Mouse (Mus musculus): Measurements from ENCODE around the gene Gm28372.

The Gm28372 gene

DNA sequence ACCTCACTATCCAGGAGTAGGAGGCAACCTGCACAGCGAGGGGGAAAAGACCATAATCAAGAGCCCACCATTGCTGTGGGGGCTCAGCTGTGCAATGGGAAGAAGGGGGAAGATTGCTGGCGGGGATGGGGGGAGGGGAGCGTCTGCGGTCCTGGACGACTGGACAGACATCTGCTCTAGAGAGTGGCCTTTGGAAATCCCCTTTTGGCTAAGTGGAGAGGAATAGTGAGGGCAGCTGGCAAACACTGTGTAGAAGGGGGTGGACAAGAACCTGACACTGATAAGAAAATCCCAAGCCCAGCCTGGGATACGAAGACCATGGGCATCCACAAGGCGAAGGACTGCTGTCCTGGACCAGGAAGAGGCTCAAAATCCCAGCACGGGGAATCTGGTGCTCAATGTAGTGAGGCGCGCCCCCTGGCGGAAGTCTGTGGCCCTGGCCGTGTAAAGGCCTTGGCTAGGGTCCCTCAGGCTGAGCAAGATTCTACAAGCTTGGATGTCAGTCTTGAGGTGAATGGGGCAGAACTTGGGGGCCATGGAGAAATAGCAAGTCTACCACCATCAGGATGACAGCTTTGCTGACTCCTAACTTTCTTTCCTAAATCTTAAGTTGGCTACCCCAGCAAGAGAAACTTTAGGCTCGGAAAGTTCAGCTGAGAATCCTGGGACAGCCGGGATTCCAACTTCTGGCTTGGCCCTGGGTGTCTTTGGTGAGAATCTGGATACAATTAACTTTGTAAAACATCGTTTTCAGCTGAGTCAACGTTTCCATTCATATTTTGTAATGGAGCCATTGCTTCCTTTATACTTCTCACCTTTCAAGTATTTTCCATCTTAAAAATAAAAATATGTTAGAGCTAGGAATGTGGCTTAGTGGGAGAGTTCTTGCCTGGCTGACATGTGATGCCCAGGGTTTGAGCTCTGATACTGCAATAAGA, 6.8 kb downstream of the Gm28372 start:
- WGBS, result 40% methylated on average over 16 of the region's 16 CpGs

DNA sequence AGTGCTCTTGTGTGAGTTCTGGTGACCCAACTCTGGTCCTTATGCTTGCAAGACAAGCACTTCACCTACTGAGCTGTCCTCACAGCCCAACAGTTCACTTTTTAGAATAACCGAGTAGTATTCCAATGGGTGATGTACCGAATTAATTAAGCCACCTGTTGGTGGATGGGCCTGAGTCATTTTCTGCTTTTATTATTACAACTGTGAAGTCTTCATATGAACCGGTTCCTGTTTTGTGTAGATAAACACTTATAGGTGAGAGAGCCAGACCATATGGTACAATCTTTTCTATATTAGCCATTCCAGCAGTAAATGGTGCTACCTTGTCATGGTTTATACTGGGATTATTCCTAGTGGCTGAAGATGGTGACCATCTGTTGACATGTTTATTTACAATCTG, 7.7 kb downstream of the Gm28372 start:
- WGBS, result 78% methylated on average over 3 of the region's 3 CpGs

DNA sequence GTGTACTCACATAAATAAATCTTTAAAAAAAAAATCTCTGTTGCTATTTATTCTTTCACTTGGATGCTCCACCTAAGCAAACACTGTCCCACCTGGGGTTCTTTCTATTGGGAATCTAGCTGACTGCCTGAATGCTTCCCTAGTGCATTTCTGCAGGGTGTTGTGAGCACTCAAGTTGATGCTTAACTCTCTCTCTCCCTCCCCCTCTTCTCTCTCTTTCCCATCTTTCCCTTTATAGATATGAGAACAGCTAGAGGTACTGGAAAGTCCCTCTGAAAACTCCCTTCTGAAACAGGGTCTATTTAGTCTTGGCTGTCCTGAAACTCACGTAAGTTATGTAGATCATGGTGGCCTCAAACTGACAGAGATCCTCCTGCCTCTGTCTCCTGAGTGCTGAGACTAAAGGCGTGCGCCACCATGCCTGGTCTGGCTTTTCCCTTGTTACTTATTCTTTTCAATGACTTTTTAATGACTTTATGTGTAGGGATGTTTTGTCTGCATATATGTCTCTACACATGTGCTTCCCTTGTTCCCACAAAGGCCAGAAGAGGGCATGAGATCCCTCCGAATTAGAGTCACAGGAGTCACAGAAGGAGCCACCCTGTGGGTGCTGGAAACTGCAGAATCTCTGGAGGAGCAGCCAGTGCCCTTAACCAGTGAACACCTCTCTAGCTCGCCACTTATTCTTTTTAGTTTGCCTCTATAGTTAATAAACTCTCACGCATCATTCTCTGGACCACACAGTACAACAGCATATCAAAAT, 9.2 kb downstream of the Gm28372 start:
- 80% methylated on average over 6 of the region's 6 CpGs for WGBS

DNA sequence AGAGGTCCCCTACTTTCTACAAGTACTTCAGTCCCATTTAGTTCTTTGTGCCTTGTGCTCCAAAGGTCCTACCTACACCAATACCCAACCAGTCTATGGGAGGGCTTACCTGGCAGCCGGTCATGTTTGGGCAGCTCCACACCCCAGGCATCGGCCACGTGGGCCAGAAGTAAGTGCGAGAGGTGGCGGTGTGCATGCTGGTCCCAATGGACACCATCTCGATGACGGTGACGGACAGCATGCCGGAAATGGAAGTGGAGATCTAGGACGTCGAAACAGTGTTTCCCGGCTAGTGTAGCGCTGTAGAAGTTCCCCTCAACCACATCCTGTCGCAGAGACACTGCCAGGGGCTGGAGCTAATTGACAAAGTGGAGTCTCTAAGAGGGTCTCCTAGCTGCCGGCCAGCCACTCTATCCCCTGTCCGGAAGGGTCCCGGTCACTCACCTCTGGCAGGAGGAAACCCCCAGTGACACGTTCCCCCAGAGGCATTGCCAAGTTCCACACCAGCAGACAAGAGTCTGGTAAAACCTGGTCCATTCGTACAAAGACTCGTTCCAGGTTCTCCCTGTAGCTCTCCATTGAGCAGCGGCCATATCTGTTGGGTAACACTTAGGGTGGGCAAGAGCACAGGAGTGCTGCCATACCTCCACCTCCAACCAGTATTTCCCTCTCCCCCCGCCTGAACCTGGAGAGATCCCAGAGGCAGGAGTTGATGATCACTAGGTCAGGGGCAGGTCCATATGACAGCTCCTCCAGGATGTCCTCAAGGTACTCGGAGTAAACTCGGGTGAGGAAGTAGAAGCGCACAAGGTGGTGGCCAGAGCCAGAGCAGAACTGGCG, 17.0 kb downstream of the Gm28372 start:
- WGBS, result 96% methylated on average over 26 of the region's 26 CpGs

DNA sequence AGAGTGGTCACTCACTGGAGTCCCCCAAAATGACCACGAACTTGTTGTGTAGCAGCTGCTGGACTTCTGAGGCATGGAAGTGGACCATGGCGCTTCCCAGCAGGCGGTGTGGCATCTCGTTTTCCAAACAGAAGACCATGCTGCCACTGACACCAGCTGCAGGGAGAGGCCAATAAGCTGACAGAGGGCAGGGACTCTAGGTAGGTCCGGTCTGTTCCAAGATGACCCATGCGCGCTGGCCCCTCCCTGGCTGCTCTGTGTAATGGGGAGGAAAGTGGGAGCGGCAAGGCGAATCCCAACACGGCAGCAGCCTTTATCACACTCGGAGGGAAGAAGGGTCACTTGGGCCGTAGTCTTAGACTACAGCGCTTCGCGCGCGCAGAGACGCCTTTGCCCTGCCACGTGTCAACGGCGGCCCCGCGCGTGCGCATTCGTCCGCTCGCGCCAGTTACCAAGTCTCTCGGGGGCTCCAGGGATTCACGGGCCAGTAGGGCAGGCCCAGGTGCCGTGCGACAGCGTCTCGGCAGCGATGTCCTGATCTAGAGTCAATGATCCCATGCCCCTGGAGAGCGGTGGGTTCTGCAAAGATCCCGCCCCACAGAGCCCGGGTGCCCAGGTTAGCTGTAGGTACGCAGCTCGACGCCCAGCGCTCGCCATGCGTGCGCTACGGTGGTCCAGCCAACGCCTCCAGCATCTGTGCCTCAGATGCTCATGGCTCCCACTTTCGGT, 18.5 kb downstream of the Gm28372 start:
- WGBS, result 11% methylated on average over 49 of the region's 49 CpGs

DNA sequence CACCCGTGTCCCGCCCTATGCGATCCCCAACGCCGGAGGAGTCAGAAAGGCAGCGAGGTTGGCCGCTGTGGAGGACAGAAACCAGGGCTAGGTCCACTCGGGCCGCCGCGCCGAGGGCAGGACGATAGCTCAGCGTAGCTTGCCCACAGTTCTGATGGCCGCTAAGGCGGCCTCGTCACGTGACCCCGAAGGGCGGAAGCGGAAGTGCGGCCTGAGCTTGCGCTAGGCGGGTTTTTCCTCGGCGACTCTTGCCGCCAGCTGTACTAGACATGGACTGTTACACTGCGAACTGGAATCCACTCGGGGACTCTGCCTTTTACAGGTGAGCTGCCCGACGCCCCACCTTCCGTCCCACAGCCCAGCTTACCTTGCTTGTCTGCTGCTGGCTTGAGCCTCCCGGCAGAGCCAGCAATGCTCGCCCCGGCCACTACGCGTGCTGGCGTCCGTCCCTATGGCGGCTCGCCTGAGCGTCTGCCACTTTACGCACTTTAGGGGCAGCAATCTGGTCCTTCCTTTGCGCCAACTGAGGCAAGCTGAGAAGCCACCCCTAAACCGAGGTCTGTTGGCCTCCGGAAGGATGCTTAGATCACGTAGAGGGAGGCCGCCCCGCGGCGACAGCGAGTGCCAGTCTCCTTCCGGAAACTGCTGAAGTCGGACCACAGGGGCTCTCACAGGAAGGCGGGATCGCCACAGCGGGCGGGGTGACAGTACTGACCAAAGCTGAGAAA, 19.3 kb downstream of the Gm28372 start, which contains the start of the genes Vps16 and Pced1a:
Gene Vps16 (plus strand): TSS at position 214 of the 728 bp plus-strand sequence.
Gene Pced1a (minus strand): TSS at position 576 of the 728 bp plus-strand sequence.
- WGBS, result under 1% methylated on average over 58 of the region's 58 CpGs

DNA sequence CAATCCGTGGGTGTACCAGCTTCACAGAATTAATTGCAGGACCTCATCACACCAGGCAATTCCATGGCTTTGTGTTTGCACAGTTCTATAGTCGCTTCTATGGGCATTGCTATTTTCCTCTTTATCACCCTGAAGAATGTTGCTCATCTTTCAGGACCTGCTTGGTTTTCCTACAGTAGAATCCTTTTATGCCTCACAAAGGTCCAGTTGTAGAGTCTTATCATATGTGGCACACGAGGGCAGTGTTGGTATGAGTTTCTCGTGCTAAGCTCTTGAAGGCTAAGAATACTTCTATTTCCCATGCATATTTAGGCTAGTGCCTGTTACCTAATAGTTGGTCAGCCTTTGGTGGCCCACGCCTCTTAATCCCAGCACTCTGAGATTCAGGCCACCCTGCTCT, 20.1 kb downstream of the Gm28372 start:
- 14% methylated on average over 5 of the region's 5 CpGs for WGBS

DNA sequence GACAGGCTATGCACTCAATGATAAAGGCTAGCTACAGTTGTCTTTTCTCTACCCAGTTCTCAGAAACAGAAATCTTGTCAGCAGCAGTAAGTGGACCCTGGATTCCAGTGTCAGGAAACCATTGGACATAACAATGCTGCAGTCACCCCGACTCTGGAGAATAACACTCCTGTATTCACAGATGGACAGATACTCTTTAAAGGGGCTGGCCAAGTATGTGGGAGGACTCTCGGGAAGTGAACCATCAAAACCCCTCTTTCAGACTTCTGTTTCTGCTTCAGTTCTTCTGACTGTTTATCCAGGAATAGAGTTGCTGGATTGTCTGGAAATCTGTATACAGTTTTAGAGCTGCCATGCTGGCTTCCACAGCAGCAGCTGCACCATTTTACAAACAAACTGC, 24.8 kb downstream of the Gm28372 start:
- WGBS, result 31% methylated on average over 2 of the region's 2 CpGs

DNA sequence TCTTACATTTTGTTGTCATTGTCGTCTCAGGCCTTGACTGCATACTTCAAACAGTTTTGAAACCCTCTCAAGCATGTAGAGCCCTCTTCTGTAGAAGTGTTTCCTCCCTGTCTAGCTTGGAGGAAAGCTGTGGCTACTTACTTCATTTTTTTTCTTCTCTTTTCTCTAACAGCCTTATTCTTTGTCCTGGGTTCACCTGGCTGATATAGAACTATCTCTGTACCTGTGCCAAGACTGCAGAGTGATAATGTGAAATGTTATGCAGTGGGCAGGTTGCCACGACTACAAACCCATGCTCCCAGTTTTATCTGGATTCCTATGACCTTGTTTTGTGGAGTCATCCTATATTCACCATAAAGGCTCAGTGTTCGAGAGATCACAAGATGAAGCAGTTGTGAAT, 25.4 kb downstream of the Gm28372 start:
- WGBS, result 65% methylated on average over 3 of the region's 3 CpGs

DNA sequence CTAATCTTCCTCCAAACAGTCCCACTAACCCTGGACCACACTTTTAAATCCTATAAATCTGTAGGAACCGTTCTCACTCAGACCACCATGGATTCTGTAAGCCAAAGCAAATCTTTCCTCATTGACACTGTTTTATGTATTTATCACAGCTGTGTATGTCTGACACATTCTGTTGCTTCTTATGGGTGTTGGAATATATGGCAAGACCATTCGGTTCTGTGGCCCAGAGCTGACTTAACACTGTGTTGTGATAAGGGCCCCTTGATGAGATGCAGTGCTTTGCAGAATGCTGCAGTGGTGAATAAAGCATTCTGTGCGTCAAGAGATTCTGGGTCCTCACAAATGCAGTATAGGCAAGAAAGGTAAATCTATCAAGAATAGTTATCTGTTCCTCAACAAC, 27.1 kb downstream of the Gm28372 start:
- 65% methylated on average over 3 of the region's 3 CpGs for WGBS

DNA sequence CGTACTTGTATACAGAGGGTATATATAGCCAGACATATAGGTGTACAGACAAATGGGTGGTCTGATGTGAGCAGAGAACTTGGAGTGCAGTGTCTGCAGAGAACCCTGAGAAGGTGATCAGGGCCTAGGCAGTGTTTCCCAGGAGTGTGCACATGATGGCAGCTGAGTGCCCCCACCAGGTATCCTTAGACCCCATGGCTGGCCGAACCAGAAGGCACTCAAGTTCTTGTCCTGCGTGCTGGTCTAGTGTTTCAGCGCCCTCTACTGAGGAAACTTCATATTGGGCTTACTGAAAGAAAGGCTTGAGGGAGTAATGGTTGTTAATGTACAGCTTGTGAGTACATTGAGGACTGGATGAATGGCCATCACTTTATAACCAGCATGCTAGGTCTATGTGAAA, 28.1 kb downstream of the Gm28372 start:
- WGBS, result 14% methylated on average over 4 of the region's 4 CpGs

DNA sequence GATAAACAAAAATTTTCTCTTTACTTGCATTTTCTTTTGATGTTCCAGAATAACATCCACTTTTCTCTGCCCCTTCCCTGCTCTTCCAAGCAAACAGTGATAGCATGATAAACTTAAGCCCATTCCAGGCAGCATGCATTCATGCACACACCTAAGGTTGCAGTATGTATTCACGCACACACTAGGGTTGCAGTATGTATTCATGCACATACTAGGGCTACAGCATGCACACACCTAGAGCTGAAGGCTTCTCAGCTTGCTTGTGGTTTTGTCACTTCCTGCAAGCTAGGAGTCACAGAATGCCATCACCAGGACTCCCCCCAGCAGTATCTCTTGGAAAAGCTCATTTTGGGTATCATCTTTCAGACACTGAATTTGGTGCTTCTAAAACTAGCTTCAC, 31.7 kb downstream of the Gm28372 start:
- WGBS, result 100% methylated on average over 1 of the region's 1 CpGs

DNA sequence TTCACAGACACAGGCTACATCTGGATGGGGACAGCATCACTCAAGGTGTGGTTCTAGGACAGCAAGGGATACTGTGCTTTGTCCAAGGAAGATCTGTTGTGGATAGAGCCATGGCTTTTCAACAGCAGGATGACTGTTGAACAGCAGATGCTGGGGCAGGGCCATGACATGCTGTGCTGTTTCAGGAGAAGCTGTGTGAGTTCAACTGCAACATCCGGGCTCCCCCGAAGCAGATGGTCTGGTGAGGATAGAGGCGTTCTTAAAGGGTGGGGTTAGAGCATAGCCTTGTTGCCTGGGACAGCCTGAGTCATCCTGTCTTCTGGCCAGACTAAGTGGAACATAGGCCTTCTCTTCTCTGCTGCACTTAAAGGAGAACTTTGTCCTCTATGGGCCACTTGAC, 33.8 kb downstream of the Gm28372 start:
- 72% methylated on average over 3 of the region's 3 CpGs for WGBS

DNA sequence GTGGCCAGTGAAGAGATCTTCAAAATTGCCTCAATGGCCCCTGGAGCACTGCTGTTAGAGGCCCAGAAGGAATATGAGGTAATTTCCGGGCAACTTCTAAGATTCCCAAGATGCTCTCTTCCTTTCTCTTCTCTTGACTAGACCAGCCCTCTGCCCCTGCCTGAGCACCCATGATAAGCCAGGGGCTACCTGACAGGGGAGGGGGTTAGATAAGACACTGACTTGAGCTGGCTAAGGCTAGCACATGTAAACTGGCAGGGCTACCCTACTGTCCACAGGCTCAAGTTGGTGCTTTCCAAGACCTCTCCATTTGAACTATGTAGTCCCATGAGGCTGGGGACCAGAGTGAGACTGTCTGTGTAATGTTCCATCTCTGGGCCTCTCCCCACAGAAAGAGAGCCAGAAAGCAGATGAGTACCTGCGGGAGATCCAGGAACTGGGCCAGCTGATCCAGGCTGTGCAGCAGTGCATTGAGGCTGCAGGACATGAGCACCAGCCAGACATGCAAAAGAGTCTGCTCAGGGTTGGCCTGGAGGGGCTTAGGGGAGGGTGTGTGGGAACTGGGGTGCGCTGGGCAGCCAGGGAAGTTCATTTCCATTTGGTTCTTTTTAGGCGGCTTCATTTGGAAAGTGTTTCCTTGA, 34.9 kb downstream of the Gm28372 start:
- 91% methylated on average over 4 of the region's 4 CpGs for WGBS

DNA sequence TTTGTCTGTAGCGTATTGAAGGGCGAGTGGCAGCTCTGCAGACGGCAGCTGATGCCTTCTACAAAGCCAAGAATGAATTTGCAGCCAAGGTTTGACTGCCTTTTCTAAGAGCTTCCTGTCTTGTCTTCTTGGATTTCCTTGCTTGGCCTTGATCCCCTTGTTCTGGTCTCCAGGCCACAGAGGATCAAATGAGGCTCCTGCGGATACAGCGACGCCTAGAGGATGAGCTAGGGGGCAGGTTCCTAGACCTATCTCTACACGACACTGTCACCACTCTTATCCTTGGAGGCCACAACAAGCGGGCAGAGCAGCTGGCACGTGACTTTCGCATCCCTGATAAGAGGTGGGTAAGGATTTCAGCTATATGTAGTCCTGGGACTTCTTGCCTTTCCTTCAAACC, 37.1 kb downstream of the Gm28372 start:
- 79% methylated on average over 10 of the region's 10 CpGs for WGBS

DNA sequence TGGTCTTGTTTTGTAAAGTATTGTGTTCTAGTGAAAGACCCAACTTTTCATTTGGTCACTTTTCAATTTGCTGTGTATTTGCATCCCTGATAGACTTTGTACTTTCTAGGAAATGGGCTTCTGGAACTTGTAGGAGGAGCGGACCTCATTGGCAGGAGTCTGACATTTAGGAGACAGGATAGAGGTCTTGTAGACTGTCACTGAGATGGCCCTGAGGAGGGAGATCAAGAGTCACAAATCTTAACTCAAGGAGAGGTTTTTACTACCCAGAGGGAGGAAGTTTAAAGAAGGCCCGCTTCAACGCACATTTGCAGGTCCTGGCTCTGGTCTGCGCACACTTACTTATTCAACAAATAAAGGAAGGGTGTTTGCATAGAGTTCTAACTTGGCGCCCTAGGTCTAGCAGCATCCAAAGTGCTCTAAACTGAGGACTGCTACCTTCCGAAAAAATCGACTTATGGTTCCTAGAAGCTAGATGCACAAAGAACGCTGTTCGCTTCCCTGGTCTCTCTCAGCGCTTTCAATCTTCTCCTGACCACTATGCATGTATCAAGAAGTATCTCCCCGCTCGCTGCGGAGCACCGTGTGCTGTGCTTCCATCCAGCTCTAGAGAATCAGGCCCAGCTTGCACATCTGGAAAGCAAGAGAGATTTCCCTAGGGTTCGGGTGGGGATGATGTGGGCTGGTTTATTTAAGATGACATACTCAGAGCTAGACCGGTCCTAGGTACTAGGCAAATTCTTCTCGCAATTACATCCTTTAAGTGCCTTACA, 44.2 kb downstream of the Gm28372 start:
- WGBS, result 13% methylated on average over 17 of the region's 17 CpGs

DNA sequence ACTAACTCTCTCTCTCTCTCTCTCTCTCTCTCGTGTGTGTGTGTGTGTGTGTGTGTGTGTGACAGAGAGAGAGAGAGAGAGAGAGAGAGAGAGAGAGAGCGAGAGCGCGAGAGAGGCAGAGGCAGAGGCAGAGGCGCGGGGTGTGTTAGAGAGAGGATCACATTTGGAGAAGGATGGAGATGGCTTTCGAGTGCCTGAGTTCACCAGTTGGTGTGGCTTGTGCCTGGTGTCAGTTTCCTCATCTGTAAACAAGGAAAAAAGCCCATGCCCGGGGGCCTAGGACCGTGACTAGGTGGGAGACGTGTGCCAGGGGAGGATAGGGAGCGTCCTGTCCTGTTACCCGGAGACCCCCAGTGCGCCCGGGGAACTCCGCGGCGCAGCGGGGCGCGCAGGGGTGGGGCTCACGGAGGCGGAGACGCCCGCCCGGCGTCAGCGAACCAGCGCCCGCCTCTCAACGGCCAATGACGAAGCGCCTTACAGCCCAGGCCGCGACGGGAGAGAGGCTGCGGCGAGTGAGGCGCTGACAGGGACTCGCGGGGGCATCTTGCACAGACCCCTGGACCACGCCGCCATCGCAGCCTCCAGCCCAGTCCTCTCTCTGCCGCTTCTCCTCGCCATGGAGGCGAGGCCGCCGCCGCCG, 44.9 kb downstream of the Gm28372 start, which contains the start of gene Ptpra:
Gene Ptpra (plus strand): TSS at position 485 of the 640 bp plus-strand sequence.
- under 1% methylated on average over 50 of the region's 50 CpGs for WGBS

DNA sequence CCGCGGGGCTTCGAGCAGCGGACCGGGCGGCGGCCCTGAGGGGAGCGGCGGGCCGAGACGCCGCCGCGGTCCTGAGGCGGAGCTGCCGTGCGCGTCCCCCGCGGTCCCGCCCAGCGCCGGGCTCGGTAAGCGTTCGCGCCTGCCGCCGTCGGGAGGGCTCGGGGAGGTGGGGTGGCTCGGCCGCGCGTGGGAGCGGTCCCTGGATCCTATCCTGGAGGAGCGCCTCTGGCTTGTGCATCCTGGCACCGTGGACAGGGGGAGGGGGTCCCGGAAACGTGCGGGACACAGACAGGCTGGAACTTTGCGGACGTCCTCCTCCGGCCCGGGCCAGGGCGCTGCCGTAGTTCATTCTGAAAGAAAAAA, 45.4 kb downstream of the Gm28372 start:
- WGBS, result under 1% methylated on average over 47 of the region's 47 CpGs
